Mouse (Mus musculus) small intestine, adult 2 months (tissue): Measurements from ENCODE around the gene Hoxc5.

ENCODE experiments used
- CTCF ChIP-seq: fragments of 200-500 bp; IDR thresholded peaks from 2 replicates; pipeline ENCODE4 v1.5.1; 2012; ENCODE audit warnings: low read depth, mild to moderate bottlenecking, control low read depth, inconsistent platforms, low read length, moderate library complexity, mixed read lengths; ENCODE audit not compliant: insufficient replicate concordance, insufficient read length; ENCODE audit errors: extremely low read depth
- POLR2A ChIP-seq: fragments of 200-500 bp; IDR thresholded peaks from 2 replicates; pipeline ENCODE4 v1.6.1; 2012; ENCODE audit warnings: low read depth, mild to moderate bottlenecking, control low read depth, inconsistent platforms, low read length, moderate library complexity

DNA sequence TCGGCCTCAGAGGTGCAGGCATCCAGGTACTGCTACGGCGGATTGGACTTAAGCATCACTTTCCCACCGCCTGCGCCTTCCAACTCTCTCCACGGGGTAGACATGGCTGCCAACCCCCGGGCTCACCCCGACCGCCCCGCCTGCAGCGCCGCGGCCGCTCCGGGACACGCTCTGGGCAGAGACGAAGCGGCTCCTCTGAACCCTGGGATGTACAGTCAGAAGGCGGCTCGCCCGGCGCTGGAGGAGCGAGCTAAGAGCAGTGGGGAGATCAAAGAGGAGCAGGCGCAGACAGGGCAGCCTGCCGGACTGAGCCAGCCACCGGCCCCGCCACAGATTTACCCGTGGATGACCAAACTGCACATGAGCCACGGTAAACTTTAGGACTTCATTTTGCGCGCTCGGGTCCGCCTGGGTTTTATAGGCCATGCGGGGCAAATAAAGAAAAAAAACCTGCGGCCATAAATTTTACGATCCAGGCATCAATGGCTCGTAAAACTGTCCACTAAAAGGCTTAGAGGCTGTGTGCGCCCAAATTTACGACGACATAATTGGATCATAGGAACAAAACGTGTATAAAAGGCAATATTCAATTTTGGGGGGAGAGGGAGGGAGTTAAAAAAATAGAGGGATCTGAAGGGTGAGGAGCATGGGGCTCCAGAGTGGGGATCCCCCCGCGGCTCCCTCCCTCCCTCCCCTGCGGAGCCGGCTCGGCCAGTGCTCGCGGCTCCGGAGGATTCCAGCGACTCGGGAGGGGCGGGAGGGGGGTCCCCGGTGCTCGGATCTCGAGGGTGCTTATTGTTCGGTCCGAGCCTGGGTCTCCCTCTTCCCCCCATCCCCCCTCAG is 47.1 kb downstream of the Hoxc5 start:
- TF ChIP-seq CTCF: no peak
- TF ChIP-seq POLR2A: no peak
